Mouse (Mus musculus) splenic B cell, adult 2 months (primary cell): ENCODE measurements around the gene Grm7.

ENCODE experiments used
- DNase-seq: peaks from one replicate; pipeline ENCODE4 v3.0.0-alpha.2; 2011; ENCODE audit warnings: low read depth, low spot score
- H3K27me3 ChIP-seq: 2 replicates; pipeline ENCODE4 v1.6.1; 2012; ENCODE audit warnings: mild to moderate bottlenecking, low read length, moderate library complexity, mixed read lengths; ENCODE audit not compliant: control insufficient read depth, poor library complexity, insufficient read depth, severe bottlenecking
- H3K36me3 ChIP-seq: 2 replicates; pipeline ENCODE4 v1.6.1; 2012; ENCODE audit warnings: mild to moderate bottlenecking, low read length, moderate library complexity, mixed read lengths; ENCODE audit not compliant: control insufficient read depth, poor library complexity, insufficient read depth, severe bottlenecking

Gene Grm7

DNA sequence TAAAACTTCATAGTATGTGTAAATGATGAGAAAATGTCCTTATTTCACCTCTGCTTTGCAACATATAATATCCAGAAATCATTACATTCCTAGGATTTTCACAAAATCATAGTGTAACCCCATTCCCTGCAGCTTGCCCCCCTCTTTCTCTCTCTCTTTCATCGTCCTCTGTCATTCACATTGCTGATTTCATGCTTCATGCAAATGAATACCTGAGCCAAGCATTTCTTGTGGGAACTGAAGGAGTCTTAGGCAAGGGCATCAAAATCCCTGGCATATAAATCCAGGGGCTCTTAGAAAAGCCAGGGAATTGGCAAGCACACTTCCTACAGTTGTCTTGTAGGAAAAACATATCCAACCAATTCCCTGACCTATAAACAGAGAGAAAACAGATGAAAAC lies 127.3 kb downstream of the Grm7 start:
- DNase-seq: no peak
- H3K27me3 ChIP-seq: no peaks in the 10 kb centered on the region
- H3K36me3 ChIP-seq: no peaks in the 10 kb centered on the region

- no peaks in the 10 kb centered on the region for H3K27me3 ChIP-seq
- no peak for DNase-seq
- no peaks in the 10 kb centered on the region for H3K36me3 ChIP-seq
These were observed 130.7 kb downstream of the Grm7 start for GRCm38 (mm10) chr6:110776046-110776445.

GRCm38 (mm10) chr6:110785497-110785928 lies 140.1 kb downstream of the Grm7 start:
- Histone ChIP-seq H3K27me3 (no peaks in the 10 kb centered on the region), H3K36me3 (no peaks in the 10 kb centered on the region)
- DNase-seq: no peak

- DNase-seq: no peak
- Histone ChIP-seq H3K27me3 (no peaks in the 10 kb centered on the region), H3K36me3 (no peaks in the 10 kb centered on the region)
These were observed 147.3 kb downstream of the Grm7 start for GRCm38 (mm10) chr6:110792696-110793095.

- no peak for DNase-seq
- Histone ChIP-seq H3K27me3 (no peaks in the 10 kb centered on the region), H3K36me3 (no peaks in the 10 kb centered on the region)
These were observed 162.1 kb downstream of the Grm7 start for GRCm38 (mm10) chr6:110807481-110807880.

DNA sequence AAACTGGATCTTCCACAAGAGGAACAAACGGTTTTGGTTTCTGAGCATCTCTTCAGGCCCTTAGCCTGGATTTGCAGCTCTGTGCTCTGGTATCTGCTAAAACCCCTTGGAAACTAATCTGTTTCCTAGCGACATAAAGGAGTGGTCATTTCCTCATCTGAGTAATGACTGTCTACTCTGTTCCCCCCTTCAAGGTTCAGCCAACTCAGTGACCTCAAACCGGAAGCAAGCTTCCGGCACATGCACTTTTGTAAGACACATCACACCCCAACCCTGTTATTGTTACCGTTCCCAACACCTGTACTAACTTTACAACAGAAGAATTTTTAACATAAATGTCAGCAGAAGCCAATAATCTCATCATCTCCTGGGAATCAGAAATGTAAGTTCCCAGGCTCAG lies 166.8 kb downstream of the Grm7 start:
- Histone ChIP-seq H3K27me3 (no peaks in the 10 kb centered on the region), H3K36me3 (no peaks in the 10 kb centered on the region)
- no peak for DNase-seq

DNA sequence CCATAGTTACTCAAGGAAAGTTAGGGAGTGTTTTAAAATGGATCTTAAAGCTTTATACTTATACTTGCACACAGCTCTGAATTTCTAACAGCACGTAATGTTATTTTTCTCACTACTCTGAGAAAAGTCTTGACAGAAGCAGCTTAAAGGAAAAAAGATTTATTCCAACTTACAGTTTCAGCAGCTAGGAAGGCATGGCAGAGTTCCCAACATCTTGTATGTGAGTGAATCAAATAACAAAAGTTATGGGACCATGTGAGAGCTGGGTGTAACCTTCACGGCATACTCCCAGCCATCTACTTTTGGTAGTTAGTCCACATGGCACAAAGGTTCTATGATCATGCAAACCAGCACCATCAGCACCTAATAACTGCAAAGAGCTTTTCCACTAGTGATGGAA lies 172.9 kb downstream of the Grm7 start:
- H3K27me3 ChIP-seq: no peaks in the 10 kb centered on the region
- H3K36me3 ChIP-seq: no peaks in the 10 kb centered on the region
- no peak for DNase-seq

- H3K36me3 ChIP-seq: no peaks in the 10 kb centered on the region
- H3K27me3 ChIP-seq: no peaks in the 10 kb centered on the region
- DNase-seq: no peak
These were observed 222.9 kb downstream of the Grm7 start for GRCm38 (mm10) chr6:110868311-110868710.

- no peaks in the 10 kb centered on the region for H3K27me3 ChIP-seq
- H3K36me3 ChIP-seq: no peaks in the 10 kb centered on the region
- no peak for DNase-seq
These were observed 336.6 kb downstream of the Grm7 start for GRCm38 (mm10) chr6:110982013-110982412.

- Histone ChIP-seq H3K36me3 (no peaks in the 10 kb centered on the region), H3K27me3 (no peaks in the 10 kb centered on the region)
- DNase-seq: no peak
These were observed 393.7 kb downstream of the Grm7 start for GRCm38 (mm10) chr6:111039099-111039498.

DNA sequence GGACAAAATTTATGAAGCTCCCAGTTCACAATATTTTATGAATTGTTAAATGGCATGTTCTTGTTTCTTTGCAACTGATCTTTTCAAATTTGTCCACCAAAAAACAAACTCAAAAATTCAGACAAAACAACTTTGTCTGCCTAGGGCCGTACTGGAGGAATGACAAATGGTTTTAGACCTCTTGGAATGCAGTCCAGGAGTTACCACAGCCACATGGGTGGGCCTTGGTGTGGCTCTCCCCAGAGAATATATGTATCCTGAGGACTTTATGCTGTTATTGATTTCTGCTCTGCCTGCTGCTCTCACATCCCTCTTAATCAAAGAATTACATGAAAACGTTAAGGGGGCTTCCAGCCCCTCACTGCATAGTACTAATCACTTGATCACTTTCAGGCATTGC lies 400.5 kb downstream of the Grm7 start:
- H3K36me3 ChIP-seq: no peaks in the 10 kb centered on the region
- DNase-seq: no peak
- H3K27me3 ChIP-seq: no peaks in the 10 kb centered on the region

DNA sequence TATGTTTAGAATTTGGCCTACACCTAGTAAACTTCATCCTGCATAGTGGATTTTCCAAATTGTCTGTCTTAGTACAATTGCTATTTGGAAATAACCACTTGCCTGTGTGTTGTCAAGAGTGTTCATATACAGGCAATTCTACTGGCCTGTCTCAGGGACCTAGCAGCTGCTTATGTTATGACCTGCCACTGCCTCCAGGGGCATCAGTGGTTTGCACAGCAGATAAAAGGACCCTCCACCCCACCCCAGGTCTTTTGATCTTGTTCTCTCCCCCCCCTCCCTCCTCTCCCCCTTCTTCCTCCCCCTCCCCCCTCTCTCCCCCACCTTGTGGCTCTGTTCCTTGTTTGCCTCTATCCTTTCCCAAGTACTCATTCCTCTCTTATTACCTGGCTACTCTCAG lies 403.9 kb downstream of the Grm7 start:
- no peak for DNase-seq
- Histone ChIP-seq H3K27me3 (no peaks in the 10 kb centered on the region), H3K36me3 (no peaks in the 10 kb centered on the region)

GRCm38 (mm10) chr6:111054001-111054975 lies 408.9 kb downstream of the Grm7 start:
- H3K36me3 ChIP-seq: no peaks in the 10 kb centered on the region
- no peak for DNase-seq
- H3K27me3 ChIP-seq: no peaks in the 10 kb centered on the region

- H3K27me3 ChIP-seq: no peaks in the 10 kb centered on the region
- no peaks in the 10 kb centered on the region for H3K36me3 ChIP-seq
- DNase-seq: no peak
These were observed 412.4 kb downstream of the Grm7 start for GRCm38 (mm10) chr6:111057798-111058197.

- Histone ChIP-seq H3K36me3 (no peaks in the 10 kb centered on the region), H3K27me3 (no peaks in the 10 kb centered on the region)
- DNase-seq: no peak
These were observed 414.6 kb downstream of the Grm7 start for GRCm38 (mm10) chr6:111060004-111060403.
